Comparison of ENCODE assay signal across 8 mouse cellular contexts in the genomic region with DNA sequence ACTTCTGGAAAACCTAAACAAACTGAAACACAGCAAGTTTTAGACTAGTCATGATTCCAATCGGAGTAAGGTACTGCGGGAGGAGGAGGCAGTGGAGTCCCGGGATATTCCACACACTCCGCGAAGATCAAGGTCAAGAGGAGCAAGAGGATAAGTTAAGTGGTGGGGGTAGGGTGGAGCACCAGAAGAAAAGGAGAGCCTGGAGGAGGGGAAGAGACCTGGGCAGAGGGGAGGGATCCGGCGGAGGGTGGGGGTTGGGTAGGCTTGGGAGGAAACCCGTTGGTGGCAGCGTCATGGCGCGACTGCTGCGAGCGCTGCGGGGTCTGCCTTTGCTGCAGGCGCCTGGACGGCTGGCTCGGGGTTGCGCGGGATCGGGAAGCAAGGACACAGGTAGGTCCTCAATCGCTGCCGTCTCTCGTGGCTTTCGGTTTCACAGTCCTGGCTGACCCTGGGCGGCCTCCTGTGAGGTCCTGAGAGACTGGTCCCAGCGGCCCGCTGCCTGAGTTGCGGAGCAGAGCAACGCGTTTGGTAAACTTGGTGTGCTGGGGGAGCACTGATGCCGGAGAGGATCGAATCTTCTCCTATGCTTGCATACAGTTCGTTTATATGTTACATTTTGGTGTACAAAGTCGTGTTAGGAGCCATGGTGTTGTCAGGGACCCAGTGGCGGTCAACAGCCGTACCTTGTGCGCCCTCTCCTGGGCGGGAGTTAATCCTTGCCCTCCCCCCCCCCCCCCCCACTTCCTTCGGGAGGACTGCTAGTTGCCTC. TPM values are rescaled to one million over a fixed set of nuclear protein-coding genes. Genes with fewer than 3 reads are reported as not detected.
DNase-seq lines count a peak whose midpoint lies in the region; ATAC-seq lines count a peak whose summit lies in the region.

A gene (plus strand): TSS at position 51 of the 769 bp plus-strand sequence.

- peak within 1 kb of the TSS; percentile 76 for H3K4me2 ChIP-seq in intestine, embryonic 16.5 days (ENCODE audit: low read depth, low read length)

- under 1% methylated on average over 39 of the region's 39 CpGs for WGBS in embryonic facial prominence, embryonic 10.5 days
- WGBS in intestine, embryonic 16.5 days = under 1% methylated on average over 39 of the region's 39 CpGs

- H3K4me3 ChIP-seq in embryonic facial prominence, embryonic 10.5 days = peak within 1 kb of the TSS; percentile 76
- peak within 1 kb of the TSS; percentile 82 for H3K4me3 ChIP-seq in intestine, embryonic 16.5 days (ENCODE audit: low read length)

- H3K9me3 ChIP-seq in embryonic facial prominence, embryonic 10.5 days = no peaks in the 10 kb centered on the region
- no peaks in the 10 kb centered on the region for H3K9me3 ChIP-seq in intestine, embryonic 16.5 days (ENCODE audit: control insufficient read depth, low read length)

- peak within 1 kb of the TSS; percentile 78 for H3K9ac ChIP-seq in intestine, embryonic 16.5 days (ENCODE audit: low read depth, low read length)

- 0 out of 2 replicates have a peak, but pooled peaks cover 3% of the 10 kb centered on the region for H3K27me3 ChIP-seq in embryonic facial prominence, embryonic 10.5 days (replicated peaks; ENCODE audit: low read depth, poor library complexity, severe bottlenecking)
- H3K27me3 ChIP-seq in intestine, embryonic 16.5 days (replicated peaks; ENCODE audit: control insufficient read depth, insufficient read depth, low read length) = no peaks in the 10 kb centered on the region

- intact Hi-C loops in left cerebral cortex, postnatal 25 days (cut with DNase I) = loop anchor here (10.0 kb wide), 1 partner anchor 497 kb away; no protein-coding TSS in a partner anchor

- H3K4me1 ChIP-seq in embryonic facial prominence, embryonic 10.5 days = peaks cover 13% of the 10 kb centered on the region
- H3K4me1 ChIP-seq in intestine, embryonic 16.5 days (ENCODE audit: control insufficient read depth, insufficient read depth, low read length) = no peaks in the 10 kb centered on the region

- no peaks in the 10 kb centered on the region for H3K36me3 ChIP-seq in embryonic facial prominence, embryonic 10.5 days (replicated peaks)
- no peaks in the 10 kb centered on the region for H3K36me3 ChIP-seq in intestine, embryonic 16.5 days (ENCODE audit: control insufficient read depth, insufficient read depth, low read length)

- ATAC-seq in intestine, embryonic 16.5 days = peak; percentile 92

- peak within 1 kb of the TSS; percentile 91 for H3K27ac ChIP-seq in embryonic facial prominence, embryonic 10.5 days (replicated peaks)
- H3K27ac ChIP-seq in intestine, embryonic 16.5 days (ENCODE audit: low read length) = peak within 1 kb of the TSS; percentile 83

- peak; percentile 63 for DNase-seq in adrenal gland, adult 8-10 months
- peak; percentile 86 for DNase-seq in embryonic facial prominence, embryonic 10.5 days (ENCODE audit: low spot score)
- DNase-seq in gonadal fat pad, adult 2 months (ENCODE audit: low read depth) = no peak
- DNase-seq in left cerebral cortex, postnatal 25 days (ENCODE audit: low spot score in 2 of 2) = peak; percentile 68 to 71
- peak; percentile 63 for DNase-seq in mesoderm, embryonic 11.5 days (ENCODE audit: low read depth, low spot score)
- DNase-seq in right cerebral cortex, postnatal 25 days = peak; percentile 75
- DNase-seq in urinary bladder, postnatal 4 days (ENCODE audit: low spot score in 2 of 2) = peak; percentile 62 to 71

RNA-seq across cellular contexts. Expression of the gene that starts here (rescaled TPM):
- 10 to 100 TPM; 29.5 to 33.6 (median 30.5) TPM for total RNA-seq in adrenal gland, adult 8-10 months (2022)
- polyA plus RNA-seq in embryonic facial prominence, embryonic 10.5 days (2016; fragmentation: Nextera tagmentation; extraction: Ambion mirVana) = 20.8 and 22.9 TPM in 2 replicates
- 14.0 and 16.6 TPM in 2 replicates for polyA plus RNA-seq in gonadal fat pad, adult 2 months (2012; rRNA removed)
- polyA plus RNA-seq in intestine, embryonic 16.5 days (2015; fragmentation: Nextera tagmentation; extraction: Ambion mirVana) = 21.4 and 22.1 TPM in 2 replicates
- total RNA-seq in left cerebral cortex, postnatal 25 days (2021) = 10 to 100 TPM; 17.8 to 22.1 TPM
